Mouse (Mus musculus): Measurements from ENCODE around the gene C1qtnf9. TPM values are rescaled to one million over a fixed set of nuclear protein-coding genes. Genes with fewer than 3 reads are reported as not detected.

The C1qtnf9 gene
- polyA plus RNA-seq, 1 experiment from 2014 or later = 0.16 TPM

DNA sequence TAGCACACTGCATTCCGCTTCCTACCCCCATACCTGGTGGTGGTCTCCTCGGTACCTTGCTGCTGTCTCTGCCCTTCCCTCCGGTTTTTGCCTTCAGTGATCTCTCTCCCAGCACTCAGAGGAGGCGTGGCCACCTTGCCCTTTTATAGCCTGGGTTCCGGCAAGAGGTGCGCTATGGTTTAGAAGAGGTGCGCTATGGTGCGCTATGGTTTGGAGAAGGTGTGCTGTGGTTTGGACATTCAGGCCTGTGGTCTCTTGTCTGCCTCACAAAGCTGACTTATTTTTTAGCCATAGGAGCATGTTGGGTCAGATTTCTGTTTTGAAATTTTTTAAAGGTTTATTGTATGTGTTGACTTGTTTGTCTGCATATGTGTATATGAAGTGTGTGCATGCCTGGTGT lies 41.9 kb downstream of the C1qtnf9 start:
- 83% methylated on average over 8 of the region's 8 CpGs for WGBS (ENCODE audit: insufficient replicate concordance)
- Histone ChIP-seq H3K36me3 (peaks cover 9% of the 10 kb centered on the region; the same call in 1 of the 2 replicates), H3K9ac (no peak overlapping the region), H3K4me2 (no peak overlapping the region), H3K27ac (no peak overlapping the region), H3K27me3 (no peaks in the 10 kb centered on the region), H3K9me3 (replicated peaks) (no peaks in the 10 kb centered on the region), H3K4me1 (replicated peaks) (peaks cover 7% of the 10 kb centered on the region), H3K4me3 (replicated peaks) (no peak overlapping the region)
- DNase-seq (no peak), ATAC-seq (ENCODE audit: low read depth) (no peak)

DNA sequence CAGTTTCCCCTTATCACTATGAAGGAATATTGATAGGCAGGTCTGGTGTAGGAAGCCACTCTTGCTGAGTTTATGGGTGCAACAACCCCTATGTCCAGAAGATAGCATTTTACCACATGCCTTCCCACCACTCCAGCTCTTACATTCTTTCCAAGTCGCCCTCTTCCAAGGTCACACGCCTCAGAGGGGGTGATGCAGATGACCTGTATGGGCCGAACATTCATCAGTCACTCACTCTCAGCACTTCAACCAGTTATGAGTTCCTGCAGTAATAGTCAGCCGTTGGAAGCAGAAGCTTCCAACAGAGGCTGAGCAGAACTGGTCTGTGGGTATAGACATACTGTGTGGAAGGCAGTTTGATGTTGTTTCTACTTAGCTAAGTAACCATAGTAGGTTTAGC lies 43.6 kb downstream of the C1qtnf9 start:
- H3K4me3 ChIP-seq (replicated peaks) = no peak overlapping the region
- no peak overlapping the region for H3K9ac ChIP-seq
- H3K4me2 ChIP-seq = no peak overlapping the region
- ATAC-seq (ENCODE audit: low read depth) (no peak), DNase-seq (no peak)
- H3K27ac ChIP-seq = no peak overlapping the region
- no peaks in the 10 kb centered on the region for H3K9me3 ChIP-seq (replicated peaks)
- H3K36me3 ChIP-seq = peaks cover 11% of the 10 kb centered on the region; the same call in 1 of the 2 replicates
- 71% methylated on average over 4 of the region's 4 CpGs for WGBS (ENCODE audit: insufficient replicate concordance)
- H3K27me3 ChIP-seq = no peaks in the 10 kb centered on the region
- H3K4me1 ChIP-seq (replicated peaks) = peaks cover 7% of the 10 kb centered on the region

DNA sequence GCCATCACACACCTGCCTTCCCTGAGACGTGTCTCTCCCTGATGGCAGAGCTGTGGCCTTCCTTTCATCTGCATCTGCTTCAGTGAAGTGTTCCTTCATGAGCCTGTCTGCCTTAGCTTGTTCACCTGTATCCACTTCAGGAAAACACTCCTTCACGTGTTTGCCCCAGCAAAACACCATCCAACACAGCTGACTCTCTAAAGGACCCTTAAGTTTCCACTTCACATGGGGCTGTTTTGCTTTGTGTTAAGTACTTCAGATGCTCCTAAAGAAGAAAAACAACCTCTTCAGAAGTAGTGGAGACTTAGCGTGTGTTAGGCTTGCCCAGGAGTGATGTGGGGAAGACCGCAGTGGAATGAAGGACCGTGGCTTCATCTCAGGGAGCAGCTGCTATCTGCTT lies 47.2 kb downstream of the C1qtnf9 start:
- Histone ChIP-seq H3K27me3 (no peaks in the 10 kb centered on the region), H3K4me2 (no peak overlapping the region), H3K27ac (no peak overlapping the region), H3K4me3 (replicated peaks) (no peak overlapping the region), H3K9ac (no peak overlapping the region), H3K4me1 (replicated peaks) (no peaks in the 10 kb centered on the region; the same call in 1 of the 2 replicates), H3K9me3 (replicated peaks) (no peaks in the 10 kb centered on the region), H3K36me3 (peaks cover 11% of the 10 kb centered on the region; the same call in 1 of the 2 replicates)
- ATAC-seq (ENCODE audit: low read depth) (no peak), DNase-seq (no peak)
- WGBS (ENCODE audit: insufficient replicate concordance) = 75% methylated on average over 5 of the region's 5 CpGs

DNA sequence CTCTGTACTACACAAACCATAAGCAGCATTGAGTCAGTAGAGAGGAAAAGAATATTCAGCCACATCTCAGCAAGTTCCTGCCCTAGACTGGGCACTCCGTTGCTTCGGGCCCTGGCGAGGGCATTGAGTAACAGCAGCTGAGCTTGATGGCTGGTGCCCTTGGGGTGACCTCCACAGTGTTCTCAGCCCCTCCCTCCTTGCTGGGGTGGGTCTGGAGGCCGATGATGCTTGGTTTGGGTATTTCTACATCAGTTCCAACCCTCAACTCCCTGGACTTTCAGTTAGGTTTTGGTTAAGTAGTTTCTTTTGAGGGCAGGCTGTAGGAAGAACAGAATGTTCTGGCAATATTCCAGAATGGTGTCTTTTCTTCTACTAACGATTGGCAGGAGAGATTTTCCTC lies 50.1 kb downstream of the C1qtnf9 start:
- Histone ChIP-seq H3K27me3 (no peaks in the 10 kb centered on the region), H3K36me3 (peaks cover 11% of the 10 kb centered on the region; the same call in 1 of the 2 replicates), H3K4me3 (replicated peaks) (no peak overlapping the region), H3K4me2 (no peak overlapping the region), H3K9me3 (replicated peaks) (no peaks in the 10 kb centered on the region), H3K9ac (no peak overlapping the region), H3K4me1 (replicated peaks) (no peaks in the 10 kb centered on the region; the same call in 1 of the 2 replicates), H3K27ac (no peak overlapping the region)
- no peak for ATAC-seq (ENCODE audit: low read depth)
- WGBS (ENCODE audit: insufficient replicate concordance) = 80% methylated on average over 5 of the region's 5 CpGs
- DNase-seq = no peak

DNA sequence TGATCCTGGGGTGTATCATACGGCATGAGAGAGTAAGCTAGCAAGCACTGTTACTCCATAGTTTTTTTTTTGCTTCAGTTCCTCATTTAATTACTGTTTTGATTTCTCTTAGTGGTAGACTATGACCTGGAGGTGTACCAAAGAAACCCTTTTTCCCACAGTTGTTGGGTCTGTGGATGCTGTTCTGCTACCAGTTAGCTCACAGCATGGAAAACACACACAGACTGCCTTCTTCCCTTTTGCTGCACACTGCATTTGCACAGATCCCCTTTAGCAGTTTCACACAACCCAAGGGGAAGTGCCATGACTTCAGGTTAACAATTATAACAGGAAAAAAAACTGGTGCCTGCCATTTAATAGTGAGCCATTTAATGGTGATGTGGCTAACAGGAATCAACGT lies 62.2 kb downstream of the C1qtnf9 start:
- DNase-seq (no peak), ATAC-seq (ENCODE audit: low read depth) (no peak)
- H3K4me2 ChIP-seq = no peak overlapping the region
- peaks cover 26% of the 10 kb centered on the region for H3K36me3 ChIP-seq
- H3K4me3 ChIP-seq (replicated peaks) = no peak overlapping the region
- no peaks in the 10 kb centered on the region for H3K27me3 ChIP-seq
- H3K4me1 ChIP-seq (replicated peaks) = no peaks in the 10 kb centered on the region
- WGBS (ENCODE audit: insufficient replicate concordance) = 86% methylated on average over 2 of the region's 2 CpGs
- 0 out of 2 replicates have a peak, but pooled peaks cover 4% of the 10 kb centered on the region for H3K9me3 ChIP-seq (replicated peaks)
- no peak overlapping the region for H3K9ac ChIP-seq
- no peak overlapping the region for H3K27ac ChIP-seq

Other genes with a start within 250 kb of the C1qtnf9 start
- gene Spata13, start 134.1 kb upstream of the C1qtnf9 start, polyA plus RNA-seq (2015; fragmentation: Nextera tagmentation; extraction: Ambion mirVana) = 17.2 and 19.6 TPM in 2 replicates
- gene Mipep, start 16.4 kb downstream of the C1qtnf9 start, polyA plus RNA-seq (2015; fragmentation: Nextera tagmentation; extraction: Ambion mirVana) = 13.5 and 16.3 TPM in 2 replicates